Mouse (Mus musculus): ENCODE data around the gene Coq8b. TPM values are rescaled to one million over a fixed set of nuclear protein-coding genes. Genes with fewer than 3 reads are reported as not detected.

The Coq8b gene
- polyA plus RNA-seq, 1 experiment from 2014 or later, result 15.5 TPM

GRCm38 (mm10) chr7:27282225-27282624 is 49.4 kb downstream of the Coq8b start:
- no peaks in the 10 kb centered on the region for H3K9me3 ChIP-seq (ENCODE audit: control insufficient read depth, low read length)
- no peak overlapping the region for H3K27ac ChIP-seq (replicated peaks; ENCODE audit: low read depth, low read length)
- H3K4me1 ChIP-seq (ENCODE audit: control insufficient read depth, insufficient read depth, low read length), result no peaks in the 10 kb centered on the region
- WGBS, result 50% methylated on average over 4 of the region's 4 CpGs
- H3K27me3 ChIP-seq (ENCODE audit: control insufficient read depth, insufficient read depth, low read length), result peaks cover 3% of the 10 kb centered on the region; the same call in 1 of the 2 replicates
- DNase-seq (ENCODE audit: low spot score), result no peak
- no peak for ATAC-seq (ENCODE audit: insufficient number of reproducible peaks, low FRiP score, low TSS enrichment, low read depth)
- H3K36me3 ChIP-seq (ENCODE audit: control insufficient read depth, insufficient read depth, low read length), result peaks cover 3% of the 10 kb centered on the region; the same call in 1 of the 2 replicates
- no peak overlapping the region for H3K9ac ChIP-seq (ENCODE audit: low read length)
- H3K4me3 ChIP-seq (ENCODE audit: low read depth, low read length), result no peak overlapping the region
- H3K4me2 ChIP-seq (ENCODE audit: low read depth, severe bottlenecking), result no peak overlapping the region

GRCm38 (mm10) chr7:27284865-27285697 is 52.3 kb downstream of the Coq8b start:
- H3K4me3 ChIP-seq (ENCODE audit: low read depth, low read length), result peak overlapping the region; percentile 3; the same call in 1 of the 2 replicates
- H3K36me3 ChIP-seq (ENCODE audit: control insufficient read depth, insufficient read depth, low read length), result no peaks in the 10 kb centered on the region
- DNase-seq (ENCODE audit: low spot score) (peak; percentile 60), ATAC-seq (ENCODE audit: insufficient number of reproducible peaks, low FRiP score, low TSS enrichment, low read depth) (peak; percentile 36)
- H3K9me3 ChIP-seq (ENCODE audit: control insufficient read depth, low read length), result no peaks in the 10 kb centered on the region
- no peak overlapping the region for H3K27ac ChIP-seq (replicated peaks; ENCODE audit: low read depth, low read length)
- H3K9ac ChIP-seq (ENCODE audit: low read length), result no peak overlapping the region
- H3K4me1 ChIP-seq (ENCODE audit: control insufficient read depth, insufficient read depth, low read length), result no peaks in the 10 kb centered on the region
- WGBS, result 1% methylated on average over 28 of the region's 28 CpGs
- H3K27me3 ChIP-seq (ENCODE audit: control insufficient read depth, insufficient read depth, low read length), result peaks cover 3% of the 10 kb centered on the region; the same call in 1 of the 2 replicates
- H3K4me2 ChIP-seq (ENCODE audit: low read depth, severe bottlenecking), result peak overlapping the region; percentile 18; the same call in 1 of the 2 replicates

- Histone ChIP-seq H3K4me1 (ENCODE audit: control insufficient read depth, insufficient read depth, low read length) (no peaks in the 10 kb centered on the region), H3K9ac (ENCODE audit: low read length) (no peak overlapping the region; the same call in 1 of the 2 replicates), H3K27ac (replicated peaks; ENCODE audit: low read depth, low read length) (no peak overlapping the region), H3K9me3 (ENCODE audit: control insufficient read depth, low read length) (no peaks in the 10 kb centered on the region), H3K4me2 (ENCODE audit: low read depth, severe bottlenecking) (peak overlapping the region; percentile 18; the same call in 1 of the 2 replicates), H3K4me3 (ENCODE audit: low read depth, low read length) (no peak overlapping the region; the same call in 1 of the 2 replicates), H3K36me3 (ENCODE audit: control insufficient read depth, insufficient read depth, low read length) (no peaks in the 10 kb centered on the region), H3K27me3 (ENCODE audit: control insufficient read depth, insufficient read depth, low read length) (peaks cover 3% of the 10 kb centered on the region; the same call in 1 of the 2 replicates)
- DNase-seq (ENCODE audit: low spot score) (peak; percentile 79), ATAC-seq (ENCODE audit: insufficient number of reproducible peaks, low FRiP score, low TSS enrichment, low read depth) (peak; percentile 74)
- WGBS, result 6% methylated on average over 8 of the region's 8 CpGs
Observed at GRCm38 (mm10) chr7:27285698-27286066, 52.9 kb downstream of the Coq8b start.

- Histone ChIP-seq H3K27me3 (ENCODE audit: control insufficient read depth, insufficient read depth, low read length) (peaks cover 3% of the 10 kb centered on the region; the same call in 1 of the 2 replicates), H3K4me3 (ENCODE audit: low read depth, low read length) (no peak overlapping the region), H3K36me3 (ENCODE audit: control insufficient read depth, insufficient read depth, low read length) (no peaks in the 10 kb centered on the region), H3K9ac (ENCODE audit: low read length) (no peak overlapping the region), H3K4me1 (ENCODE audit: control insufficient read depth, insufficient read depth, low read length) (no peaks in the 10 kb centered on the region), H3K4me2 (ENCODE audit: low read depth, severe bottlenecking) (no peak overlapping the region), H3K27ac (replicated peaks; ENCODE audit: low read depth, low read length) (no peak overlapping the region), H3K9me3 (ENCODE audit: control insufficient read depth, low read length) (no peaks in the 10 kb centered on the region; the same call in 1 of the 2 replicates)
- 90% methylated on average over 7 of the region's 7 CpGs for WGBS
- DNase-seq (ENCODE audit: low spot score), result no peak
- ATAC-seq (ENCODE audit: insufficient number of reproducible peaks, low FRiP score, low TSS enrichment, low read depth), result no peak
Observed at GRCm38 (mm10) chr7:27288732-27289131, 55.9 kb downstream of the Coq8b start.

GRCm38 (mm10) chr7:27290555-27290954 is 57.7 kb downstream of the Coq8b start:
- H3K4me3 ChIP-seq (ENCODE audit: low read depth, low read length), result no peak overlapping the region
- DNase-seq (ENCODE audit: low spot score) (no peak), ATAC-seq (ENCODE audit: insufficient number of reproducible peaks, low FRiP score, low TSS enrichment, low read depth) (no peak)
- no peak overlapping the region for H3K27ac ChIP-seq (replicated peaks; ENCODE audit: low read depth, low read length)
- H3K36me3 ChIP-seq (ENCODE audit: control insufficient read depth, insufficient read depth, low read length), result no peaks in the 10 kb centered on the region
- H3K9me3 ChIP-seq (ENCODE audit: control insufficient read depth, low read length), result no peaks in the 10 kb centered on the region; the same call in 1 of the 2 replicates
- no peaks in the 10 kb centered on the region for H3K4me1 ChIP-seq (ENCODE audit: control insufficient read depth, insufficient read depth, low read length)
- no peak overlapping the region for H3K9ac ChIP-seq (ENCODE audit: low read length)
- no peaks in the 10 kb centered on the region for H3K27me3 ChIP-seq (ENCODE audit: control insufficient read depth, insufficient read depth, low read length)
- WGBS, result 66% methylated on average over 2 of the region's 2 CpGs
- H3K4me2 ChIP-seq (ENCODE audit: low read depth, severe bottlenecking), result no peak overlapping the region

GRCm38 (mm10) chr7:27291795-27292466 is 59.1 kb downstream of the Coq8b start:
- DNase-seq (ENCODE audit: low spot score) (no peak), ATAC-seq (ENCODE audit: insufficient number of reproducible peaks, low FRiP score, low TSS enrichment, low read depth) (no peak)
- Histone ChIP-seq H3K9ac (ENCODE audit: low read length) (no peak overlapping the region), H3K27ac (replicated peaks; ENCODE audit: low read depth, low read length) (no peak overlapping the region), H3K9me3 (ENCODE audit: control insufficient read depth, low read length) (no peaks in the 10 kb centered on the region; the same call in 1 of the 2 replicates), H3K36me3 (ENCODE audit: control insufficient read depth, insufficient read depth, low read length) (no peaks in the 10 kb centered on the region), H3K27me3 (ENCODE audit: control insufficient read depth, insufficient read depth, low read length) (no peaks in the 10 kb centered on the region), H3K4me3 (ENCODE audit: low read depth, low read length) (no peak overlapping the region), H3K4me1 (ENCODE audit: control insufficient read depth, insufficient read depth, low read length) (no peaks in the 10 kb centered on the region), H3K4me2 (ENCODE audit: low read depth, severe bottlenecking) (no peak overlapping the region)
- 70% methylated on average over 12 of the region's 12 CpGs for WGBS

GRCm38 (mm10) chr7:27295956-27296355 is 63.1 kb downstream of the Coq8b start:
- no peak for DNase-seq (ENCODE audit: low spot score)
- Histone ChIP-seq H3K4me2 (ENCODE audit: low read depth, severe bottlenecking) (no peak overlapping the region), H3K36me3 (ENCODE audit: control insufficient read depth, insufficient read depth, low read length) (no peaks in the 10 kb centered on the region), H3K27ac (replicated peaks; ENCODE audit: low read depth, low read length) (no peak overlapping the region), H3K4me1 (ENCODE audit: control insufficient read depth, insufficient read depth, low read length) (no peaks in the 10 kb centered on the region), H3K27me3 (ENCODE audit: control insufficient read depth, insufficient read depth, low read length) (no peaks in the 10 kb centered on the region), H3K9me3 (ENCODE audit: control insufficient read depth, low read length) (no peaks in the 10 kb centered on the region; the same call in 1 of the 2 replicates), H3K4me3 (ENCODE audit: low read depth, low read length) (no peak overlapping the region), H3K9ac (ENCODE audit: low read length) (no peak overlapping the region)
- no peak for ATAC-seq (ENCODE audit: insufficient number of reproducible peaks, low FRiP score, low TSS enrichment, low read depth)
- WGBS, result 80% methylated on average over 4 of the region's 4 CpGs

- 90% methylated on average over 4 of the region's 4 CpGs for WGBS
- no peak for ATAC-seq (ENCODE audit: insufficient number of reproducible peaks, low FRiP score, low TSS enrichment, low read depth)
- Histone ChIP-seq H3K4me2 (ENCODE audit: low read depth, severe bottlenecking) (no peak overlapping the region), H3K9ac (ENCODE audit: low read length) (no peak overlapping the region), H3K27me3 (ENCODE audit: control insufficient read depth, insufficient read depth, low read length) (no peaks in the 10 kb centered on the region), H3K4me1 (ENCODE audit: control insufficient read depth, insufficient read depth, low read length) (no peaks in the 10 kb centered on the region), H3K36me3 (ENCODE audit: control insufficient read depth, insufficient read depth, low read length) (no peaks in the 10 kb centered on the region), H3K4me3 (ENCODE audit: low read depth, low read length) (no peak overlapping the region), H3K9me3 (ENCODE audit: control insufficient read depth, low read length) (no peaks in the 10 kb centered on the region; the same call in 1 of the 2 replicates), H3K27ac (replicated peaks; ENCODE audit: low read depth, low read length) (no peak overlapping the region)
- no peak for DNase-seq (ENCODE audit: low spot score)
Observed at GRCm38 (mm10) chr7:27296518-27296917, 63.7 kb downstream of the Coq8b start.

Data from limb, embryonic 11.5 days (tissue).